Mouse (Mus musculus) heart, postnatal 0 days (tissue): ENCODE measurements around the gene Celf2.

Experiments
- CTCF ChIP-seq: IDR thresholded peaks from 2 replicates; pipeline ENCODE4 v1.5.1; 2016; ENCODE audit warnings: antibody characterized with exemption, control low read depth, low read depth
- EP300 ChIP-seq: IDR thresholded peaks from 2 replicates; pipeline ENCODE4 v1.6.1; 2016; ENCODE audit warnings: antibody characterized with exemption, low read depth

GRCm38 (mm10) chr2:6497636-6498035 lies 1011.7 kb downstream of the Celf2 start:
- TF ChIP-seq CTCF = no peak
- no peak for TF ChIP-seq EP300
